Mouse (Mus musculus) thymus, adult 2 months (tissue): ENCODE measurements around the gene 3110082I17Rik.

Source experiments
- CTCF ChIP-seq: fragments of 200-500 bp; IDR thresholded peaks from 2 replicates; pipeline ENCODE4 v1.5.1; 2012; ENCODE audit warnings: mild to moderate bottlenecking, control low read depth, low read length, moderate library complexity, borderline replicate concordance; ENCODE audit not compliant: control insufficient read depth, poor library complexity, insufficient read depth; ENCODE audit errors: extremely low read depth
- POLR2A ChIP-seq: fragments of 200-500 bp; IDR thresholded peaks from 2 replicates; pipeline ENCODE4 v1.6.1; 2012; ENCODE audit warnings: mild to moderate bottlenecking, low read length, control low read depth, moderate library complexity; ENCODE audit not compliant: control insufficient read depth, poor library complexity, insufficient read depth; ENCODE audit errors: extremely low read depth

DNA sequence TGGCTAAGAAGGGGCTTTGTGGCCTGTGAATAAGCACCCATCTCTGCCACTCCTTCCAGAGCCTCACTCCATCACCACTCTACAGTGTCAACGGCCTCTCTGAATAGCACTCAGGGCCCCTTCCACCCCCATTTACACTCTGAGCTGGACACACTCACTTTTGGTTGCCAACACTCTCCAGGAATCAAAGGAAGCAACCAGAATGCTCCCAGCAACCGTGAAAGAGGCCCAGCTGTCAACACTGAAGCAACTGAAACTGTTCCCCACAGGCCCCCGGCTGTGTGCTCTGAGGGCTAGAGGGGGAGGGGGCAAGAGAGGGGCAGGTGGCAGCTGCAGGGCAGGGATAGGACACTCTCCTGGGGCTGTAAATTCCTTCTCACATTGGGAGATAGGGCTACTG lies 41.7 kb downstream of the 3110082I17Rik start:
- TF ChIP-seq CTCF (no peak), POLR2A (no peak)
